Comparison of ENCODE assay signal across 8 mouse cellular contexts in the genomic region with DNA sequence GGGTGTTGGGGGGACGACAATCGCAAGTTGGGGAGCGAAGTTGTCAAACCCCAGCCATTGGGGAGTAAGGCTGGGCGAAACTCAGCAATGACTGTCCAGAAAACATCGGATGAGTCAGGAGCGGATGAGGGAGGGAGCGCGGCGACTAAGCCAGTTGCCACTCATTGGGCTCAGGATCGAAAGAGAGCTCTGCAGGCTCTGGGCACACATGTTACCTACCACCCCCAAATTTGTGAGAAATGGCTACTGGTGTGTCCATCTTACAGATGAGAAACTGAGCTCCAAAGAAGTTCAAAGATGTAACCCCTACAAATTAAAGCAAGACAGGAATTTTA. TPM values are rescaled to one million over a fixed set of nuclear protein-coding genes. Genes with fewer than 3 reads are reported as not detected.
A peak's percentile ranks its signal among the peaks of the same experiment; 100 is the strongest.
DNase-seq lines count a peak whose midpoint lies in the region; ATAC-seq and TF ChIP-seq lines count a peak whose summit lies in the region.

No protein-coding gene starts in this region.

- 5% methylated on average over 10 of the region's 10 CpGs for WGBS in lung, postnatal 0 days
- under 1% methylated on average over 10 of the region's 10 CpGs for WGBS in embryonic facial prominence, embryonic 14.5 days
- under 1% methylated on average over 10 of the region's 10 CpGs for WGBS in limb, embryonic 11.5 days
- WGBS in small intestine, adult 2 months, result 6% methylated on average over 10 of the region's 10 CpGs

- peak overlapping the region; percentile 95 for H3K27ac ChIP-seq in lung, postnatal 0 days (ENCODE audit: low read length)
- H3K27ac ChIP-seq in embryonic facial prominence, embryonic 14.5 days (replicated peaks; ENCODE audit: low read depth, low read length), result peak overlapping the region; percentile 90
- peak overlapping the region; percentile 73; the same call in 1 of the 2 replicates for H3K27ac ChIP-seq in limb, embryonic 11.5 days (replicated peaks; ENCODE audit: low read depth, low read length)
- 0 out of 2 replicates have a peak overlapping the region, but pooled peaks have one; percentile 4 for H3K27ac ChIP-seq in small intestine, adult 2 months (ENCODE audit: insufficient read depth, low read depth, low read length)

- no peak for TF ChIP-seq CTCF in lung, postnatal 0 days (IDR thresholded peaks at IDR 0.05)
- TF ChIP-seq CTCF in small intestine, adult 2 months (IDR thresholded peaks at IDR 0.05; ENCODE audit: extremely low read depth, insufficient read length, insufficient replicate concordance, low read depth, low read length), result no peak

- DNase-seq in lung, postnatal 0 days (ENCODE audit: low spot score), result no peak
- no peak for DNase-seq in lung, postnatal 10 days
- no peak for DNase-seq in embryonic facial prominence, embryonic 14.5 days (ENCODE audit: low spot score)
- DNase-seq in limb, embryonic 11.5 days (ENCODE audit: low spot score), result no peak
- no peak for DNase-seq in urinary bladder, postnatal 25 days (ENCODE audit: low spot score)
- no peak for DNase-seq in spleen, postnatal 4 days (ENCODE audit: low spot score in 2 of 2)
- no peak for DNase-seq in T-cell, adult 2 months (ENCODE audit: low spot score)

- TF ChIP-seq POLR2A in small intestine, adult 2 months (IDR thresholded peaks at IDR 0.05; ENCODE audit: low read depth, low read length), result no peak

- no peaks in the 10 kb centered on the region for H3K9me3 ChIP-seq in lung, postnatal 0 days (ENCODE audit: low read length)
- no peaks in the 10 kb centered on the region for H3K9me3 ChIP-seq in embryonic facial prominence, embryonic 14.5 days (ENCODE audit: control insufficient read depth, low read length)
- H3K9me3 ChIP-seq in limb, embryonic 11.5 days (ENCODE audit: control insufficient read depth, low read length), result no peaks in the 10 kb centered on the region

- peaks cover 19% of the 10 kb centered on the region for H3K4me1 ChIP-seq in lung, postnatal 0 days (ENCODE audit: insufficient read depth, low read depth, low read length)
- peaks cover 50% of the 10 kb centered on the region for H3K4me1 ChIP-seq in embryonic facial prominence, embryonic 14.5 days (ENCODE audit: control insufficient read depth, insufficient read depth, low read length)
- H3K4me1 ChIP-seq in limb, embryonic 11.5 days (ENCODE audit: control insufficient read depth, insufficient read depth, low read length), result peaks cover 14% of the 10 kb centered on the region
- peaks cover 16% of the 10 kb centered on the region; the same call in 1 of the 2 replicates for H3K4me1 ChIP-seq in small intestine, adult 2 months (ENCODE audit: control insufficient read depth, insufficient read depth, insufficient read length, low read length)

- no peak for TF ChIP-seq EP300 in lung, postnatal 0 days (IDR thresholded peaks at IDR 0.05)

- peak overlapping the region; percentile 87 for H3K4me2 ChIP-seq in lung, postnatal 0 days (replicated peaks; ENCODE audit: low read depth, low read length)
- peak overlapping the region; percentile 69 for H3K4me2 ChIP-seq in embryonic facial prominence, embryonic 14.5 days (ENCODE audit: low read depth, low read length)
- peak overlapping the region; percentile 78 for H3K4me2 ChIP-seq in limb, embryonic 11.5 days (ENCODE audit: low read depth, severe bottlenecking)

- ATAC-seq in lung, postnatal 0 days, result no peak
- 0 out of 2 replicates have a peak, but pooled peaks have one; percentile 0 for ATAC-seq in embryonic facial prominence, embryonic 14.5 days (ENCODE audit: low read depth)
- no peak for ATAC-seq in limb, embryonic 11.5 days (ENCODE audit: insufficient number of reproducible peaks, low FRiP score, low TSS enrichment, low read depth)

- H3K4me3 ChIP-seq in lung, postnatal 0 days (ENCODE audit: low read depth, low read length), result peak overlapping the region; percentile 82
- peak overlapping the region; percentile 67 for H3K4me3 ChIP-seq in embryonic facial prominence, embryonic 14.5 days (ENCODE audit: low read depth, low read length)
- peak overlapping the region; percentile 83 for H3K4me3 ChIP-seq in limb, embryonic 11.5 days (ENCODE audit: low read depth, low read length)
- peak overlapping the region; percentile 82 for H3K4me3 ChIP-seq in small intestine, adult 2 months (ENCODE audit: low read depth, low read length)

- H3K9ac ChIP-seq in lung, postnatal 0 days (replicated peaks; ENCODE audit: low read depth), result peak overlapping the region; percentile 91
- H3K9ac ChIP-seq in embryonic facial prominence, embryonic 14.5 days (ENCODE audit: low read depth, low read length), result peak overlapping the region; percentile 88
- peak overlapping the region; percentile 98 for H3K9ac ChIP-seq in limb, embryonic 11.5 days (ENCODE audit: low read length)

- no peaks in the 10 kb centered on the region for H3K27me3 ChIP-seq in lung, postnatal 0 days (replicated peaks; ENCODE audit: insufficient read depth, low read length)
- H3K27me3 ChIP-seq in embryonic facial prominence, embryonic 14.5 days (replicated peaks; ENCODE audit: control insufficient read depth, insufficient read depth, low read length), result no peaks in the 10 kb centered on the region
- H3K27me3 ChIP-seq in limb, embryonic 11.5 days (ENCODE audit: control insufficient read depth, insufficient read depth, low read length), result no peaks in the 10 kb centered on the region
- H3K27me3 ChIP-seq in small intestine, adult 2 months (ENCODE audit: control insufficient read depth, insufficient read depth, low read length), result peaks cover 2% of the 10 kb centered on the region; the same call in 1 of the 2 replicates

- no peaks in the 10 kb centered on the region for H3K36me3 ChIP-seq in lung, postnatal 0 days (ENCODE audit: insufficient read depth, low read length)
- peaks cover 19% of the 10 kb centered on the region for H3K36me3 ChIP-seq in embryonic facial prominence, embryonic 14.5 days (ENCODE audit: control insufficient read depth, insufficient read depth, low read length)
- no peaks in the 10 kb centered on the region; the same call in 1 of the 2 replicates for H3K36me3 ChIP-seq in limb, embryonic 11.5 days (ENCODE audit: control insufficient read depth, insufficient read depth, low read length)
- no peaks in the 10 kb centered on the region for H3K36me3 ChIP-seq in small intestine, adult 2 months (ENCODE audit: control insufficient read depth, insufficient read depth, low read length)

RNA-seq across cellular contexts. Expression of gene Capn2, which starts 0.2 kb away (rescaled TPM):
- polyA plus RNA-seq in lung, postnatal 0 days (2015; fragmentation: Nextera tagmentation; extraction: Ambion mirVana), result 135 and 149 TPM in 2 replicates
- polyA plus RNA-seq in embryonic facial prominence, embryonic 14.5 days (2014; fragmentation: Nextera tagmentation; extraction: Ambion mirVana), result 115 and 117 TPM in 2 replicates
- 78.3 and 84.1 TPM in 2 replicates for polyA plus RNA-seq in limb, embryonic 11.5 days (2014; fragmentation: Nextera tagmentation; extraction: Ambion mirVana)
- 6.6 and 6.7 TPM in 2 replicates for polyA plus RNA-seq in small intestine, adult 2 months (2012; rRNA removed)

RNA-seq across cellular contexts. Expression of gene Capn8, which starts 47.2 kb away (rescaled TPM):
- 0.25 and 0.57 TPM in 2 replicates for polyA plus RNA-seq in lung, postnatal 0 days (2015; fragmentation: Nextera tagmentation; extraction: Ambion mirVana)
- polyA plus RNA-seq in embryonic facial prominence, embryonic 14.5 days (2014; fragmentation: Nextera tagmentation; extraction: Ambion mirVana), result 0.07 and 0.16 TPM in 2 replicates
- not detected in 2 replicates for polyA plus RNA-seq in limb, embryonic 11.5 days (2014; fragmentation: Nextera tagmentation; extraction: Ambion mirVana)
- 2.4 and 4.7 TPM in 2 replicates for polyA plus RNA-seq in small intestine, adult 2 months (2012; rRNA removed)

Comparison
In these comparisons a context has a peak if more than half of its experiments do, and no peak if none do; other contexts are left out.
1. H3K27ac ChIP-seq: peak in every context shown above with its lines; median percentile 95 in lung, postnatal 0 days; 90 in embryonic facial prominence, embryonic 14.5 days; 73 in limb, embryonic 11.5 days; 4 in small intestine, adult 2 months.
2. RNA of gene Capn2, which starts 0.2 kb away (polyA plus RNA-seq): 135 to 149 TPM in lung, postnatal 0 days, 115 to 117 TPM in embryonic facial prominence, embryonic 14.5 days and 78.3 to 84.1 TPM in limb, embryonic 11.5 days; 6.6 to 6.7 TPM in small intestine, adult 2 months; every median in the first group is over 10 times any median in the second.
3. Peak in every context shown above with its lines, with median percentiles within 50 percentile points of each other: H3K4me2 ChIP-seq, H3K4me3 ChIP-seq and H3K9ac ChIP-seq.